8 mouse cellular contexts compared by ENCODE assay signal in genomic region chr8:126944781-126945691, GRCm38 (mm10). TPM values are rescaled to one million over a fixed set of nuclear protein-coding genes. Genes with fewer than 3 reads are reported as not detected.
DNase-seq lines count a peak whose midpoint lies in the region; ATAC-seq lines count a peak whose summit lies in the region.

No protein-coding gene starts in this region.

- H3K4me1 ChIP-seq in embryonic facial prominence, embryonic 10.5 days, result peaks cover 16% of the 10 kb centered on the region

- H3K4me3 ChIP-seq in embryonic facial prominence, embryonic 10.5 days, result peak overlapping the region; percentile 91

- H3K36me3 ChIP-seq in embryonic facial prominence, embryonic 10.5 days (replicated peaks), result peaks cover 61% of the 10 kb centered on the region

- DNase-seq in gastrocnemius, postnatal 10 days, result peak; percentile 40
- DNase-seq in gastrocnemius, postnatal 36 days, result no peak
- DNase-seq in adrenal gland, adult 8-10 months, result peak; percentile 47
- DNase-seq in embryonic facial prominence, embryonic 10.5 days (ENCODE audit: low spot score), result peak; percentile 78
- DNase-seq in heart, postnatal 4 days, result peak; percentile 57
- peak; percentile 38 for DNase-seq in left cerebral cortex, adult 11 months (ENCODE audit: low spot score)
- DNase-seq in right cerebral cortex, postnatal 4 days, result peak; percentile 56

- whole genome bisulfite sequencing in embryonic facial prominence, embryonic 10.5 days, result under 1% methylated on average over 46 of the region's 46 CpGs

- no peaks in the 10 kb centered on the region for H3K9me3 ChIP-seq in embryonic facial prominence, embryonic 10.5 days

- intact Hi-C loops in gastrocnemius, postnatal 36 days (cut with DNase I), result loop anchor here (1.0 kb wide), 1 partner anchor 26 kb away; the partner anchor contains the start of gene Rbm34

- peak; percentile 50 for ATAC-seq in megakaryocyte-erythroid progenitor cell, adult 5-6 weeks (replicated peaks; ENCODE audit: low FRiP score, low TSS enrichment, poor library complexity, severe bottlenecking)

- H3K27me3 ChIP-seq in embryonic facial prominence, embryonic 10.5 days (replicated peaks; ENCODE audit: low read depth, poor library complexity, severe bottlenecking), result no peaks in the 10 kb centered on the region

- peak overlapping the region; percentile 94 for H3K27ac ChIP-seq in embryonic facial prominence, embryonic 10.5 days (replicated peaks)

RNA-seq across cellular contexts. Expression of gene Tomm20, which starts 0.6 kb away (rescaled TPM):
- total RNA-seq in gastrocnemius, postnatal 10 days (2021), result 100 to 1,000 TPM; 114 to 122 TPM
- 10 to 100 TPM; 73.0 to 86.8 TPM for total RNA-seq in gastrocnemius, postnatal 36 days (2021)
- 100 to 1,000 TPM; 133 to 185 (median 152) TPM for total RNA-seq in adrenal gland, adult 8-10 months (2022)
- polyA plus RNA-seq in embryonic facial prominence, embryonic 10.5 days (2016; fragmentation: Nextera tagmentation; extraction: Ambion mirVana), result 285 and 304 TPM in 2 replicates
- 100 to 1,000 TPM; 104 to 120 TPM for total RNA-seq in heart, postnatal 4 days (2021)
- 123 and 130 TPM in 2 replicates for total RNA-seq in megakaryocyte-erythroid progenitor cell, adult 5-6 weeks (2014; fragmentation: Nextera tagmentation)
- total RNA-seq in megakaryocyte-erythroid progenitor cell, adult 5-6 weeks (2017), result 313 and 421 TPM in 2 replicates

RNA-seq across cellular contexts. Expression of gene Rbm34, which starts 25.8 kb away (rescaled TPM):
- total RNA-seq in gastrocnemius, postnatal 10 days (2021), result 1 to 10 TPM; 6.6 to 9.0 TPM
- total RNA-seq in gastrocnemius, postnatal 36 days (2021), result 1 to 10 TPM; 3.4 to 5.1 TPM
- 10 to 100 TPM; 13.0 to 17.9 (median 14.1) TPM for total RNA-seq in adrenal gland, adult 8-10 months (2022)
- 24.9 and 26.9 TPM in 2 replicates for polyA plus RNA-seq in embryonic facial prominence, embryonic 10.5 days (2016; fragmentation: Nextera tagmentation; extraction: Ambion mirVana)
- total RNA-seq in heart, postnatal 4 days (2021), result 1 to 10 TPM; 7.6 to 8.5 TPM
- total RNA-seq in megakaryocyte-erythroid progenitor cell, adult 5-6 weeks (2014; fragmentation: Nextera tagmentation), result 24.4 and 31.7 TPM in 2 replicates
- total RNA-seq in megakaryocyte-erythroid progenitor cell, adult 5-6 weeks (2017), result 67.7 and 71.4 TPM in 2 replicates

Comparison
In these comparisons a context has a peak if more than half of its experiments do, and no peak if none do; other contexts are left out.
1. DNase-seq: peak in gastrocnemius, postnatal 10 days (single experiment), adrenal gland, adult 8-10 months (single experiment), embryonic facial prominence, embryonic 10.5 days (single experiment), heart, postnatal 4 days (single experiment), left cerebral cortex, adult 11 months (single experiment) and right cerebral cortex, postnatal 4 days (single experiment); none in gastrocnemius, postnatal 36 days (0 of 2).